Mouse (Mus musculus) Muller cell, postnatal 12 days (primary cell): ENCODE results near the gene Figla.

Source experiments
- DNase-seq: peaks from one replicate; pipeline ENCODE4 v3.0.0-alpha.2; 2015; ENCODE audit errors: inconsistent ontology term

Gene Figla

GRCm38 (mm10) chr6:86028601-86029322, 12.8 kb downstream of the Figla start, which contains the start of gene Add2:
TSS of gene Add2 (plus strand) at chr6:86028681.
- DNase-seq, result peak; percentile 54

GRCm38 (mm10) chr6:86029323-86029713, 13.3 kb downstream of the Figla start:
- no peak for DNase-seq

DNA sequence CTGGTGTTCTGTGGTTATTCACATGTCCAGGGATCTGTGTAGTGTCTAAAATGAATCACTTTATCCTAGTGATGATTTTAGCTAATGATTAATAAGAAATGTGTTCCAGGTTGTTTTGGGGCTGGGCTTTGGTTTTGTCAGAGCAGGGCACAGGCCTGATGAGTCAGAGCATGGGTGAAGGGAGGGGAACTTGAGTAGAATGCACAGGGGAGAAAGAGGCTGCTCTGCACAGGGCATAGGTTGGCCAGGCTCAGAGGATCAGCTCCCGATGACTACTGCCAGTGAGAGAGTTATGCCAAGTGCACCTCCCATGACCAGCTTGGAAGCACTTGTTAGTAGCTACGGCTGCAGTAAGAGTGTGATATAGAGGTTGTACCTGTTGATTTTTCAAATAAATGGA, 15.6 kb downstream of the Figla start:
- DNase-seq, result peak; percentile 16

DNA sequence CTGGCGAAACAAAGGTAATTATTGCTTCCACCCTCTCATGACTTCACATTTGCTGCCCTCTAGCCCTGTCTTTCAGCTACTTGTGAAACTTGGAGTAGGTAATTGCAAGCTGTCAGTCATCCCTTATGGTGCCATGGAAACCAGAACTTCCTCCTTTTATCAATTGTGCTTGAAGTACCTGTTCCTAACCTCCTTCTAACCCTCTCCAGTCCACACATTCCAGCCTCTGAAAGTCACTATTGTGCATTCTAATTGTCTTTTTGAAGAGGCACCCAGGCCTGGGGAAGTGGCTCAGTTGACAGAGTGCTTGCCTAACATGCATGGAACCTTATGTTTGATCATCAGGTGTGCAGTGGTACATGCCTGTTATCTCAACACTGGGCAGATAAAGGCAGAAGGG, 17.7 kb downstream of the Figla start:
- DNase-seq, result no peak

DNA sequence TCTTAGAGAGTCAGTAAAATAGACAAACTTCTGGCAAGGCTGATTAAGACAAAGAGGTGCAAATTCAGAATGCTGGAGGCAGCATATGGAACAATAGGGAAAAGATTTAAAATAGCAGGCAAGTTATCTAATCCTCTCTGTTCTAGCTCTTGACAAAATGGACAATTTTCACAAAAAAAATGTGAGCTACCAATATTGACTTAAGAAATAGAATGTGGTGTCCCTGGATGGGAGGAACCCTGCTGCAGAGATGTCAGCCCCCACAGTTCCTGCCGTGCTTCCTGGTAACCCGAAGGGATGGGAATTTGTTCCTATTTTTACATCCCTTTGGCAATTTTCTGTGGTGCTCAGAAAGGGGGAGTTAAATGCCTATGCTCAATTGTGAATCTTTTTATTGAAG, 22.9 kb downstream of the Figla start:
- DNase-seq, result no peak

DNA sequence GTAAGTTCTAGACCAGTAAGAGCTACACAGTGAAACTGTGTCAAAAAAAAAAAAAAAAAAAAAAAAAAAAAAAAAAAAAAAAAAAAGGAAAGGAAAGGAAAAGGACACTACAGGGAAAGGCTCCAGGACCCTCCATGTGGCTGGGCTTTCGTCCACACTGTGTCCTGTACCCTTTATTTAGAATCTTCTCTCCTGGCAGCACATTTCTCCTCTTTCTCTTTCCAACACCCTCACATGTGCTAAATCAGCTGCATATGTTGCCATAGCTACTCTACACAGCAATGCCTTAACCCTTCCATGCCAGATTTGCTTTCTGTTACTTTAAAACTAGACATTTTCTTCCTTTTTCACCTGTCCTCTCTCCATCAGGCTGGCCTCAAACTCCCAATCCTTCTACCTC, 24.2 kb downstream of the Figla start:
- DNase-seq, result no peak

DNA sequence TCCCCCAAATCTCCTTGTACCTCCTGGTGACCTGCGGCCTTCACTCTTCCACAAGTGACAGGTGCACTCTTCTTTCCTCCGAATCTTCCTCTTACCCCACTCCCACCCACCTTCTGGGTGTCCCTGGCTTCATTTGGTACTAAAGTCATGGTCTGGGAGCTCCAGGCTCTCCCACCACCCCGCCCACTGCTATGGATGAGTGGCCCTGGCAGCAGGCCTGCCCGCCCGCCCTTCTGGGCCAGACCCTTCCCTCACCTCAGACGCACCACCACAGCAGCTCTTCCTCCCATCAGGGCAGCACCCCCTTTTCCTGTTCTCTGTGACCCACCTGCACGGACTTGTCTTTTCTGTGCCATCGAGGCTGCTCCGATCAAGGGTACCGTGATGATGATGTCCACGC, 31.5 kb downstream of the Figla start:
- no peak for DNase-seq

- no peak for DNase-seq
Observed at GRCm38 (mm10) chr6:86048509-86048908, 32.5 kb downstream of the Figla start.

GRCm38 (mm10) chr6:86050586-86051268, 34.8 kb downstream of the Figla start:
- DNase-seq, result no peak

- peak; percentile 84 for DNase-seq
Observed at GRCm38 (mm10) chr6:86052032-86052459, 36.1 kb downstream of the Figla start.

- no peak for DNase-seq
Observed at GRCm38 (mm10) chr6:86052556-86052955, 36.6 kb downstream of the Figla start.

GRCm38 (mm10) chr6:86053099-86053498, 37.1 kb downstream of the Figla start:
- no peak for DNase-seq

- no peak for DNase-seq
Observed at GRCm38 (mm10) chr6:86053594-86053993, 37.6 kb downstream of the Figla start.

GRCm38 (mm10) chr6:86058475-86058874, 42.5 kb downstream of the Figla start:
- no peak for DNase-seq

GRCm38 (mm10) chr6:86059151-86059853, 43.3 kb downstream of the Figla start:
- DNase-seq, result no peak

- DNase-seq, result no peak
Observed at GRCm38 (mm10) chr6:86060170-86060569, 44.2 kb downstream of the Figla start.

DNA sequence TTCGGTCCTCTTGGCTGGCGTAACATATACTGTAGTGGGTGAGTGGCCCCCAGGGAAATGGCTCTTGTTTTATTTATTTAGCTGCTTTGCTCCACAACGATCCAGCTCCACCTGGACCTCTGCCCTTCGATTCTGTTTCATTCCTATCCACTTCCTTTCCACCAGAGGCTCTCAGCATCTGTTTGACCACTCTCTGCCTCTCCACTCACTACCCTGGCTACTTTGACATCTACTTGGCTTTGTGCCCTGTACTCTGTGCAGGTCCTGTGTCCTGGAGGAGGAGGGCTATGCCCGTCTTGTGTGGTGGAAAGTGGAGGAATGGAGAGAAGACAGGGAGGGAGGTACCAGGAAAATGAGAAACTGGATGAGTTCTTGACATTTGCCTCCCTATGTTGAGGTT, 46.3 kb downstream of the Figla start:
- DNase-seq, result no peak

DNA sequence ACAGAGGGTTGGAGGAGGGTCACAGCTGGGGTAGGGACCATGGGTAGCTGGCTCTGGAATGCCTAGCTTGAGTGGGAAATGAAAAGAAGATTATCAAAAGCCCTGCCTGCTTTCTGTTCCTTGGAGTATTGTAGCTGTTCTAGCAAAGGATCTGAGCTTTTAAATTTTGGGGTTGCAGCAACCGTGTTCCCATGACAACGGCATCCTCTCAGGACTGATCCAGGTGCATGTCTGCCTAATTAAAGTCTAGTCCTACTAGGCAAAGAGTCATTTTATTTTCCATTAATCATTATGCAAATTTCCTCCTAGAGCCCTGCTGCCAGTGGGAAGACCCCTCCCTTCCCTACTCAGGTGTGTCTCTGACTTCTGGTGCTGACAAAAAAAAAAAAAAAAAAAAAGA, 46.7 kb downstream of the Figla start:
- DNase-seq, result no peak

DNA sequence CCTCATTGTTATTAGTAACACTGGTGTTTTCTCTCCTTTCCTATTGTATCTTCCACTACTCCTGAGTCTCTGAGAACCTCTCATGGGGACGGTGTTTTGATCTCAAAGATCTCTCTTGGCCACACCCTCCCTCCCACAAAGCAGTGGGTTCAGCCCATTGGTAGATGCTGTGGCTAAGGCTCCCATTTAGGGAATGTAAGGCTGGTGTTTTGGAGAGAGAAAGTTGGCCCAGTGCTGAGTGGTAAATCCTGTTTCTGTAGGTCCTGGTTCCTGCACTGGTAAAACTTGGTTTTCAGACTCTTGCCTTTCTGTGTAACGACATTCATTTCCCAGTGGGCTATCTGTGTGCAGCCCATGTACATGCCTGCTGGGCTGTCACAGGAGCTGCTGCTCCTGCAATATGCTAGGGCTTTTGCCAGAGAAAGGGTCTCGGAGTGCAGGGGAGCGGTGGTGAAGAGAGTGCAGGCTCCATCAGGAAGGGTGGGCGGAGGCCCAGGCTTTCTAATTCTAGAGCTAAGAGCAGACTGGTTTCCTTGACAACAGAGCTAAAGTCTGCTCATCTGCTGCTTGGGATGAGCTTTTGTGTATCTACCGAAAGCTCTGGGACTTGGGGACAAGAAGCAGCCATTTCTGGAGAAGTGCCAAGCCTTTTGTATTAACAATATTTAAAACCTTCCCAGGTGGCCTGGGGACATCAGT, 48.5 kb downstream of the Figla start:
- DNase-seq, result no peak

DNA sequence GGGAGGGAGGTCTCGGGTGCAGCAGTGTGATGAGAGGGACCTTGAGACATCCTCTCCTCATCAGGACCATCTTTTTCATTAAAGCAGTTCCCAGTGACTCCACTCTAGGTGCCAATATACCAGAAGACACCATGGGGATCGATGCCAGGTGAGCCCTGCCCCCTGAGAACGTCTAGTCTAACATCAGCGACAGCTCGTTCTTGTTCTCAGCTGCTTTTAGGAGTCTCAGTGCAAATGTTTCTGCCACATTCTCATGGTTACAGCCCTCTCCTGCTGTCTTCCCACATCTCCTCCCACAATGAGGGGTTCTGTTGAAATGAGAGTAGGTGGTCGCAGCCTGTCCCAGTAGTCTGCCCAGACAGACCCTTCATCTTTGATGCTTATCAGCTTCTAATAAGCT, 50.8 kb downstream of the Figla start:
- DNase-seq, result no peak

DNA sequence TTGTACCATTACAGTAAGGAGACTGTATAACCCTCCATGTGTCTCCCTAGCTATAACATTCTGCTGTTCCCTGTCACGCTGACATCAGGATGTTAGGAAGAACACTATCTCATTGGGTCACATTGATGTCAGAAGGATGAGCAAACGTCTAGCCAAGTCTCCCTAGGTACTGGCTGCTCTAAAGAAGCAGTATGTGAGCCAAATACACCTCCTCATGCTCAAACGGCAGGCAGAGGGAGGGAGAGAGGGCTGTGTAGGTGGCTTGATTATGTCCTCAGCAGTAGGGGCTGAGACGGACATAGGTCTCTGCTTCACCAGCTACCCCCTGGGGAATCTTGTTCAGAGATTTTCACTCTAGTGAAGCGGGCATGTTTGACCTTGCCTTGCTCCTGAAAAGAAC, 51.2 kb downstream of the Figla start:
- DNase-seq, result no peak

GRCm38 (mm10) chr6:86069009-86069408, 53.0 kb downstream of the Figla start:
- DNase-seq, result no peak
